Mouse (Mus musculus): ENCODE measurements at regions not wholly inside any gene's neighbourhood (a gene's known extent, or its start where the extent isn't known, plus 50 kb on each side); places are given as distances from the start of the nearest gene placed in this dataset.

GRCm38 (mm10) chr7:113059967-113060284 lies 106.2 kb downstream of the Rassf10 start:
- no peak for DNase-seq (ENCODE audit: low spot score)

GRCm38 (mm10) chr7:113060991-113061390 lies 107.2 kb downstream of the Rassf10 start:
- no peak for DNase-seq (ENCODE audit: low spot score)

GRCm38 (mm10) chr7:113066536-113066935 lies 112.8 kb downstream of the Rassf10 start:
- no peak for DNase-seq (ENCODE audit: low spot score)

GRCm38 (mm10) chr7:113068296-113068695 lies 114.5 kb downstream of the Rassf10 start:
- DNase-seq (ENCODE audit: low spot score), result no peak

- DNase-seq (ENCODE audit: low spot score), result no peak
Measured at GRCm38 (mm10) chr7:113069336-113069924, 115.7 kb downstream of the Rassf10 start.

- DNase-seq (ENCODE audit: low spot score), result no peak
Measured at GRCm38 (mm10) chr7:113071418-113071817, 117.7 kb downstream of the Rassf10 start.

GRCm38 (mm10) chr7:113073781-113074180 lies 120.0 kb downstream of the Rassf10 start:
- no peak for DNase-seq (ENCODE audit: low spot score)

- no peak for DNase-seq (ENCODE audit: low spot score)
Measured at GRCm38 (mm10) chr7:113075371-113075770, 121.6 kb downstream of the Rassf10 start.

GRCm38 (mm10) chr7:113076243-113076642 lies 122.5 kb downstream of the Rassf10 start:
- no peak for DNase-seq (ENCODE audit: low spot score)

- DNase-seq (ENCODE audit: low spot score), result no peak
Measured at GRCm38 (mm10) chr7:113081120-113081519, 126.1 kb upstream of the Arntl start.

- no peak for DNase-seq (ENCODE audit: low spot score)
Measured at GRCm38 (mm10) chr7:113084930-113085625, 122.2 kb upstream of the Arntl start.

- no peak for DNase-seq (ENCODE audit: low spot score)
Measured at GRCm38 (mm10) chr7:113086158-113086557, 121.1 kb upstream of the Arntl start.

- DNase-seq (ENCODE audit: low spot score), result no peak
Measured at GRCm38 (mm10) chr7:113087646-113088045, 119.6 kb upstream of the Arntl start.

GRCm38 (mm10) chr7:113089044-113089443 lies 118.2 kb upstream of the Arntl start:
- no peak for DNase-seq (ENCODE audit: low spot score)

GRCm38 (mm10) chr7:113093931-113094330 lies 113.3 kb upstream of the Arntl start:
- DNase-seq (ENCODE audit: low spot score), result no peak

- no peak for DNase-seq (ENCODE audit: low spot score)
Measured at GRCm38 (mm10) chr7:113095092-113095491, 112.2 kb upstream of the Arntl start.

GRCm38 (mm10) chr7:113104265-113104664 lies 103.0 kb upstream of the Arntl start:
- DNase-seq (ENCODE audit: low spot score), result no peak

GRCm38 (mm10) chr7:113105359-113105758 lies 101.9 kb upstream of the Arntl start:
- DNase-seq (ENCODE audit: low spot score), result no peak

- DNase-seq (ENCODE audit: low spot score), result no peak
Measured at GRCm38 (mm10) chr7:113106731-113107130, 100.5 kb upstream of the Arntl start.

- DNase-seq (ENCODE audit: low spot score), result no peak
Measured at GRCm38 (mm10) chr7:113107965-113108364, 99.3 kb upstream of the Arntl start.

- DNase-seq (ENCODE audit: low spot score), result no peak
Measured at GRCm38 (mm10) chr7:113108442-113109000, 98.7 kb upstream of the Arntl start.

- DNase-seq (ENCODE audit: low spot score), result no peak
Measured at GRCm38 (mm10) chr7:113109481-113109880, 97.8 kb upstream of the Arntl start.

- no peak for DNase-seq (ENCODE audit: low spot score)
Measured at GRCm38 (mm10) chr7:113110867-113111508, 96.3 kb upstream of the Arntl start.

All from embryo, embryonic 10 days (tissue).